Mouse (Mus musculus) gastrocnemius, postnatal 10 days (tissue): ENCODE data around the gene Cnppd1. TPM values are rescaled to one million over a fixed set of nuclear protein-coding genes. Genes with fewer than 3 reads are reported as not detected.

Source experiments
- DNase-seq: peaks from one replicate; pipeline ENCODE4 v3.0.0; 2021; ENCODE audit warnings: mixed read lengths
- total RNA-seq, 2 experiments: library from RNA; stranded (reverse); gene quantifications; 2 replicates each; pipeline ENCODE4 v1.2.3; 2021

The Cnppd1 gene
- total RNA-seq, 2 experiments from 2014 or later = 20.1 to 22.3 TPM

DNA sequence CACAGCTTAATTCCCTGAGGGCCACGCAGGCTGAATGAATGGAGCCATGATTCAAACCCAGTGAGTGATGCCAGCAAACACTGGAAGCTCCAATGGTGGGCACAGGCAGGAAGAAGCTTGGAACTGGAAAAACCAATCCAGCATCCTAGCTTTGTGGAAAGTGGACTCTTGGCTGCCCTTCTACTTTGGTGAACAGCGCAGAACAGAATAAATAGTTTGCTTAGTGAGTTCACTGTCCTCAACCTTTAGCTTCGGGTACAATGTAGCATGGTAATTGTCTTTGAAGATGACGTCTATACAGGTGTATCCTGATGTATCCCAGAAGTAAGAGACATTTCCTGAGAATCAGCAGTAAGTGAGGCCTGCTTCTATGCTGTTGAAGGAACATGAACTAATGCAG, 6.2 kb upstream of the Cnppd1 start:
- DNase-seq = no peak

DNA sequence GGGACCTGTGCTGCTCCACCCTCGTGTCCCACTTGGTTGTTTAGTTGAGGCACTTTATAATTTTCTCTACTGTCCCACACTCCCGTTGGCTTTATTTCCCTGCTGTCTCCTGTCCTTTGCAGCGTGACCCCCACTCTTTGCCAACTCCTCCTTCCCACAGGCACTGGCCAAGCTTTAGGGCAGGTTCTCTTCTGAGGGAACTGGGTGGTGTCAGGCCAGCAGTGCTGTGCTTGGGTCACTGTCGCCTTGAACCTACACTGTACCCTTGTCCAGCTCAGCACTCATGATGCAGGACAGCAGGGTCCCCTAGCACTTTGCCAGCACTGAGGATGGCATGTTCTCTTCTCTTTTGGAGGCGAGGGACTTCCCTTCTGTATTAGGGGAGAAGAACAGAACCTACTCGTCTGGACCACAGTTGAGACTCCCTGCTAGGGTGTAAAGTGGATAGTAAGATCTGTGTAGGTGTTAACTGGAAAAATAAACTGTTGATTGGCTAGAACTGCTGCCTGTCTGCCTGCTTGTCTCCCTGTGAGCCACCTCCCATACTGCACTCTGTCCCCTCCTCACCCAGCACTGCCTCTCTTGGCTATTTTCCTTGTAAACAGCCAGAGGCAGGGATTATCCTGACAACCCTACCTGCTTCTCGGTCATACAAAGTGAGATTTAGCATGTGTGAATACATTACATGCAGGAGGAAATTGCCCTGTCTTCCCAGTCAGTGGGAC, 5.1 kb upstream of the Cnppd1 start:
- no peak for DNase-seq

DNA sequence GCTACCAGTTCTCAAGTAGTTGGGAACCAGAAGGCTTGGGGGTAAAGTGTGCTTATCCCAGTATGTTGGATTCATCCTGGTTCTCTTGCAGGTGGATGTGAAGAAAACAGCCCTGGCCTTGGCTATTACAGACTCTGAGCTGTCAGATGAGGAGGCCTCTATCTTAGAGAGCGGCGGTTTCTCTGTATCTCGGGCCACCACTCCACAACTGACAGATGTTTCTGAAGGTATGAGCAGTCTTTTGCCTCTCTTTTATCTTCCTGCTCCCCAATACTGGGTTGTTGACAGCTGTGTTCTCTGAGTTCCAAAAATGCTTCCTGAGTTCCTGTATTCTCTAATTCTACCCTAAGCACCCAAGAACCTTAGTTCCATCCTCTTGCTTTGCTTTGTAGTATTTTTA, 3.1 kb upstream of the Cnppd1 start:
- no peak for DNase-seq

DNA sequence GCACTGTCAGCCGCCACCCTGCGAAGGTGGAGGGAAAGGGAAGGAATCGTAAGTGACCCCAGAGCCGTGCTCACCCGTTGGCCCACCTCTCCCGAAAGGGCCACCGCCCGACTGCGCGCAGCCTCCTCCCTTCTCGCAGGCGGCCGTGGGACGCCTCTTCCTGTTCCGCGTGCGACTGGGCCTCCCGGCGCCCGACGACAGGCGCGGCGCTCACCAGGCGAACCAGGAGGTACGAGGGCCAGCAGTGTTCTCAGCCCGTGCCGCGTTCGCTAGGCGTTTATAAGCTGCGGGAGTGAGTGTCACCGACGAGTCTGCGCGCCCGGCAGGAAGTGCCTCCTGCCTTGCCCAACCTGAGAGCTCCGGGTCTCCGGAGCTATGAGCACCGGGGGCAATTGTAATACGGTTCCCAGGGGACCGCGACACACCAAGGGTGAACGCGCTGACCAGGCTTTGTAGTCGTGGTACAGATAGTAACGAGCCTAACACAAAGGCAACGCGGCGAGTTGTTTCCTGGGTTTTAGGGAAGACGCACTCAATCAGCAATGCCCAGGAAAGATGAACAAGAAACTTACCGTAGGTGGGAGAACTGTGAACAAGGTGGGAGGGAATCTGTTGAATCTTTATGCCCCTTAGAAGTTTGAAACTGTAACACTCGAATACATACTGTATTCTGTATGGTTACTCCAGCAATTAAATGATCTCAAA, 873 bp downstream of the Cnppd1 start:
- DNase-seq = peak; percentile 64

DNA sequence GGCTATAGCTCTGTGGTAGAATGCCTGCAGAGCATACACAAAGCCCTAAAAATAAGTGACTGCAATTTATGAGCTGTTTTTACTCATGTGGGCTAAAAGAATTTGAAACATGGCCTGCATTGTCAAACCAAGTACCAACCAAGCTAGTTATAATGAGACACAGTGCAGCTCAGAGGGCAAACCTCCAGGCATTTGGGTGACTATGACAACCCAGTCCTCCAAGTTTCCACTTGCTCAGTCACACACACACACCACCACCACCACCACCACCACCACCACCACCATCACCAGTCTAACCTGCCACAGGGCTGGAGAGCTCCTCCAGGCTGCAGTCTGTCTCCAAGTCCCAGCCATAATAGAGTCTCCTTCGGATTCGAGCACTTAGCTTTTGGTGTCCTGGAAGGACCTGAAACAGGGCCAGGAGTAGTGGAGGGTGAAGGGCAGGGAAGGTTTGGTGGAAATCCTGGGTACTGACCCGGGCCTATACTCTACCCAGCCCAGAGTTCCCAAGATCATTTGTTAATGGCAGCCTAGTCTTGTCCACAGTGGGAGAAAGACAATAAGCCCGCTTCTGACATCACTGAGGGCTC, 1.8 kb downstream of the Cnppd1 start:
- DNase-seq = no peak

DNA sequence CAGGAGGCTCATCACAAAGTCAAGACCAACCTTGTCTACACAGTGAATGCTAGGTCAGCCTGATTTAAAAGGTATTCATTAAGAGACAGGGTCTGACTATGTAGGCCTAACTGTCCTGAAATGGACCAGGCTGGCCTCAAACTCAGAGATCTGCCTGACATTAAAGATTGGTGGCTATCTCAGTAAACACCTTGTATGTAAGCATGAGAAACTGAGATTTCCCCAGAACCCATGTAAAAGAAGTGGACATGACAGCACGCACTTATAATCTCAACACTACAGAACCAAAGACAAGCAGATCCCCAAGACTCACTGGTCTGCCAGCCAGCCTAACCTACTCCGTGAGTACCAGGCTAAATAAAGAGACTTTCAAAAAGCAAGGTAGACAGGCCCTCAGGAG, 4.1 kb downstream of the Cnppd1 start:
- no peak for DNase-seq

DNA sequence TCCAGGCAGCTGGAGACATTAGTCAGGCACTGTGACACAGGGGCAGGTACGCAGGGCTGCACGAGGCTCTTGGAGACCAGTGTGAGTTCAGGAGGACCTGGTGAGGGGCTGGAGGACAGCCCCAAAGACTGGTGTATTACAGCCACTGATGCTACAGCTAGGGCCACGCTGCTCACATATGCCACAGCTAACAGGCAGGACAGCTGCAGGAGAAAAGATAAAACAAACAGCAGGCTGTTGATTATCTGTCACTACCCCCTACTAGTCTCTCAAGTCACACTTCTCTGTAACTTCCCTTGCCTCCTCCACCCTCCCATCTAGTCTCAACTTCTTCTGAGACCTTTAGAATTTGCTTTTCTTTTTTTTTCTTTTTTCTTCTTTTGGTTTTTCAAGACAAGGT, 5.8 kb downstream of the Cnppd1 start:
- no peak for DNase-seq

DNA sequence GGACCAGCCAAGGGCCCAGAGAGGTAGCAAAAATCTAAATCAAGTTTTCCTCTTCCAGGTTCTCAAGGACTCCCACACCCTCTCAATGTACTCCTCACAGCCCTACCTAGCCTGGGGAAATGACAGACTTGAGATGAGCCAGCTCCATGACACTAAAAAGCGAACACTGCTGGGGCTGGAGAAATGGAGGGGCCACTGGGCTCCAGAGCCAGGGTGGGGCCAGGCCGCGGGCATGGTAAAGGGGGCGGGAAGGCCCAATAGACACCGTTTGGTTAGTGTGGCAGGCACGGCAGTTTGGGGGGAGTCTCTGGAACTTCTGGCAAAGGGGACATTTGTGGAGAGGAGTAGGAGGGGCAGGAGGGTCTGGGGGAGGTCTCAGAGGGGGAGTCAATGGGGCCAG, 6.2 kb downstream of the Cnppd1 start:
- no peak for DNase-seq

DNA sequence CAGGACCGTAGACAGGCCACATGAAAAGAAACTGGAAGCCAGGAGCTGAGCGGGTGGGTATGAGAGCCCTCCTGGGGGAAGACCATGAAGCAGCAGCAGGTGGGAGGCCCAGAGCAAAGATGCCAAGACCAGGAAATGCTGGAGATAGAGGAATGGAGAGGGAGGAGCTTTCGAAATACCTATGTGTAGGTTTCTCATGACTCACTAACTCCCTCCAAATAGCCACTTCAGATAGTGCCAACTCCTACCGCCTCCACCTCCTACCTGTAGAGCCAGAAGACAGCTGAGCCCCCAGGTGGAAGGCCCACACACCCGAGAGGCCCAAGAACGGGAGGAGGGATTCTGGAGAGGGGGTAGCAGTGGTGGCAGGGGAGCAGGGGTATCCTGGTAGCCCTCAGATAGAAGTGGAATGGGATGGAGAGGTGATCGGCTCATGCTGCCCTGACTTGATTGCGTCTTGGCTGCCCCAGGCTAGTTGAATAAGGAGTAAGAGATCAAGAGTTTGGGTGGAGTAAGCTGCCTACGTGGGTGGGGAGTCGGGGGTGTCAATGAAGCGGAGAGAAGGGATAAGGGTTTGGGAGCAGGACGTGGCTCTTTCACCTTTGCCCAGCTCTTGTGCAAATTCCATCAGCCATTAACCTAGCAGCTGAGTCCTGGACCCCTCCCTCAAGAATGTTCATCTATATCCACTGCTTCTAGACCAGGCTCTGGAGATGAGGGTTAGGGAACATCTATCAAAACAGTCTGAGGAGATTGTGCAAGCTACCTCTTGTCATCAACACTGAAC, 8.9 kb downstream of the Cnppd1 start, which contains the start of gene Slc23a3:
TSS of gene Slc23a3 (minus strand) at position 470 of the 787 bp plus-strand sequence.
- no peak for DNase-seq

DNA sequence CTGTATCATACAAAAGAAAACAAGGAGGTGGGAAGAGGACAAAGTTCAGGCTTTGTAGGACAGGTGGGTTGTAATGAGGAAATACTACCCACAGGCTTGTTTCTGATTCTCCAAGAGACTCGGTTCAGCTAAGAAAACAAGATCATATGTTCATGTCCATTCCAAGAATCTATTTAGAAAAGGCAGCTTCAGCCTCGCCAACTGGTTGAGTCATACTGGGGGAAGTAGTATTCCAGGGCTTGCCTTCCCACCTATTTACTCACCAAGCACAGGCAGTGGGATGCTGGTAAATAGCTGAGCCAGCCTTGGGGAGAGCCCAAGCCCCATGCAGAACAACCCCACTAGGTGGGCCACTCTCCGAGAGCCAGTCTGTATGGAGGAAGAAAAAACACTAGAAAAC, 13.9 kb downstream of the Cnppd1 start:
- DNase-seq = no peak

DNA sequence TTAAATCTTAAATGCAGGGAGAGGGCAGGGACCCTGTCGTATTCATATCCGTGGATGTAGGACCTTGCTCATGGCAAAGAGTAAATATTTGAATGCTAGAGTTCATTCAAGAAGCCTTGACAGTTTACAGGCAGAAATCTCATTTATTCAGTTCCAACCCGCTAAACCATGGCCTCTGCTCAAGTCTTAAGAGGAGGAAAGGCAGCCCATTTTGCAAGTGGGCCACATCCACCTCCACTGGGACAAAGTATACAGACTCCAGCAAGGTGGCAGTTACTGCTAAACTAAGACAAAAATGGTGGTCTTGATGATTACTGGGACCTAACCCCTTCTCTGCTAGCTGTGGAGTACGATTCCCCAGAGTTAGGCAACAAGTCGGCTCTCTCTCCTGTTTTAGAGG, 17.1 kb downstream of the Cnppd1 start:
- no peak for DNase-seq

DNA sequence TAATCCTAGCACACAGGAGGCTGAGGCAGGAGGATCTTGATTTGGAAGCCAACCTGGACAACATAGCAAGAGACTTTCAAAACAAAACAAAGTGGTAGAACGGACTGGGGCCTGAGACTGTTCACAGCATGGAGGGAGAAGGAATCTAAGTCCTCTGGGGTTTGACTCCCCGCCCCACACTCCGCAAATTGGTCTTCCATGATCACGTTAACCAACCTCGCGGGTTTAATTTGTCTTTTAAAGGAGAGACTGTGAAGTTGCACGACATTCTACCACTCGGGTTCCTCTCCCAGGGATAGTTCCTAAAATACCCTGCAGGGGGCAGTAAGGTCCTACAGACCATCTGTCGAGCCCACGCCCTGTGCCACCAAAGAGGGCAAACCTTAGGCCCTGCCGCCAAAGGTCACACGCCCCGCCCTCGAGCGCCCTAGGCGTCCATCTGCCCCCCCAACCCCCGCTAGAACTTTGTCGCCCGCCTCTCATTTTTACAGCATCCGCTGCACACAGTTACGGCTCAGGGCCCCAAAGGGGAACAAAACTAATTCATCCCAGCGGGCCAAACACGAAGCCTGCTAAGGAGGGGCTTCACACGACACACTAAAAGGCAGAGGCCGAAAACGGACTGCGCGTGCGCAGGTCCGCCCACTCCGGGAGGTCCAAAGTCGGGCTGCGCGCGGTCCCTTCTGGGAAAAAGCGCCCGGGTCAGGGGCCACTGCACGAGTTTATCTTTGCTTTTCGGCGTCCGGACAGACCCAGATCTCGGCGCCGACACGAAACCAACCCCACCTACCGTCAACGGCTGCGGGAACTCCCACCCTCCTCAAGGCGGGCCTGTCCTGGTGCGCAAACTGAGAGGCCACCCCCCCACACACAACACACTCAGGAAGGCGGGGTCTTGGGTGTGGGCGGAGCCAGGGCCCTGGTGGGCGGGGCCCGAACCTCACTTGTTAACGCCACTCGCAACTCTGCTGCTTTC, 17.9 kb downstream of the Cnppd1 start, which contains the start of gene Nhej1:
TSS of gene Nhej1 (minus strand) at position 855 of the 976 bp plus-strand sequence.
- peak; percentile 97 for DNase-seq

DNA sequence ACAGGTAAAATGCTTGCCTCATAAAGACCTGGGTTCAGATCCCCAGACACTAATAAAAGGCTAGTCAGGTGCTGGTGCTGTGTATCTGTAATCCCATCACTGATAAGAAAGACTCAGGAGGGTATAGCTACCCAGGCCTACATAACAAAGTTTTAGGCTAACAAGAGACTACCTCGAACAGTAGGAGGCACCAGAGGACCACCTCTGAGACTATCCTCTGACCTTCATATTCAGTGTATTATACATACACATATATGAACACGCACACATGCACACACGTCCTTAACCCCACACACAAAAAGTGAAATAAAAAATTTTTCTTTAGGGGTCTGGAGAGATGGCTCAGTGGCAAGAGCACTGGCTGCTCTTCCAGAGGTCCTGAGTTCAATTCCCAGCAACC, 20.3 kb downstream of the Cnppd1 start:
- no peak for DNase-seq

Other genes with a start within 250 kb of the Cnppd1 start
- gene Cryba2, start 249.6 kb downstream of the Cnppd1 start, total RNA-seq = not detected
- not detected for gene Cfap65, start 207.1 kb downstream of the Cnppd1 start, total RNA-seq
- gene Ihh, start 191.0 kb downstream of the Cnppd1 start, total RNA-seq = under 1 TPM; 0.16 to 0.23 TPM
- 1 to 10 TPM; 4.0 to 5.4 TPM for gene Nhej1, start 17.5 kb downstream of the Cnppd1 start, total RNA-seq
- gene Slc23a3, start 8.8 kb downstream of the Cnppd1 start, total RNA-seq = not detected
- gene Retreg2, start 67 bp upstream of the Cnppd1 start, total RNA-seq = 10 to 100 TPM; 18.1 to 21.5 TPM
- 10 to 100 TPM; 12.4 to 14.0 TPM for gene Zfand2b, start 25.9 kb upstream of the Cnppd1 start, total RNA-seq
- gene Abcb6, start 37.7 kb upstream of the Cnppd1 start, total RNA-seq = 10 to 100 TPM; 20.8 to 24.2 TPM
- gene Ankzf1, start 49.4 kb upstream of the Cnppd1 start, total RNA-seq = 1 to 10 TPM; 6.8 to 9.4 TPM
- gene Atg9a, start 49.5 kb upstream of the Cnppd1 start, total RNA-seq = 10 to 100 TPM; 50.8 to 51.0 TPM
- gene Glb1l, start 68.1 kb upstream of the Cnppd1 start, total RNA-seq = 1 to 10 TPM; 6.5 to 8.6 TPM
- gene Stk16, start 68.1 kb upstream of the Cnppd1 start, total RNA-seq = 10 to 100 TPM; 31.8 to 40.3 TPM
- gene Tuba4a, start 77.2 kb upstream of the Cnppd1 start, total RNA-seq = 100 to 1,000 TPM; 490 to 573 TPM
- not detected for gene A630095N17Rik, start 89.4 kb upstream of the Cnppd1 start, total RNA-seq
- gene Dnajb2, start 93.7 kb upstream of the Cnppd1 start, total RNA-seq = 10 to 100 TPM; 32.4 to 38.8 TPM
- gene Ptprn, start 121.8 kb upstream of the Cnppd1 start, total RNA-seq = under 1 TPM; 0.65 to 0.68 TPM
- not detected for gene Resp18, start 135.7 kb upstream of the Cnppd1 start, total RNA-seq
- gene Dnpep, start 175.3 kb upstream of the Cnppd1 start, total RNA-seq = 10 to 100 TPM; 51.0 to 53.8 TPM
- 1,000 to 10,000 TPM; 1,482 to 1,503 TPM for gene Des, start 217.6 kb upstream of the Cnppd1 start, total RNA-seq
- gene Speg, start 232.6 kb upstream of the Cnppd1 start, total RNA-seq = 100 to 1,000 TPM; 196 to 209 TPM